Mouse (Mus musculus) R1 (cell line): Measurements from ENCODE around the gene Slc2a1.

ENCODE experiments used
- DNase-seq: peaks from one replicate; pipeline ENCODE4 v3.0.0-alpha.2; 2018; ENCODE audit warnings: low read depth, low spot score

The Slc2a1 gene

GRCm38 (mm10) chr4:119129096-119129495, 20.6 kb downstream of the Slc2a1 start:
- no peak for DNase-seq

- no peak for DNase-seq
Observed at GRCm38 (mm10) chr4:119131189-119131910, 22.8 kb downstream of the Slc2a1 start.

- no peak for DNase-seq
Observed at GRCm38 (mm10) chr4:119133306-119133705, 24.8 kb downstream of the Slc2a1 start.

DNA sequence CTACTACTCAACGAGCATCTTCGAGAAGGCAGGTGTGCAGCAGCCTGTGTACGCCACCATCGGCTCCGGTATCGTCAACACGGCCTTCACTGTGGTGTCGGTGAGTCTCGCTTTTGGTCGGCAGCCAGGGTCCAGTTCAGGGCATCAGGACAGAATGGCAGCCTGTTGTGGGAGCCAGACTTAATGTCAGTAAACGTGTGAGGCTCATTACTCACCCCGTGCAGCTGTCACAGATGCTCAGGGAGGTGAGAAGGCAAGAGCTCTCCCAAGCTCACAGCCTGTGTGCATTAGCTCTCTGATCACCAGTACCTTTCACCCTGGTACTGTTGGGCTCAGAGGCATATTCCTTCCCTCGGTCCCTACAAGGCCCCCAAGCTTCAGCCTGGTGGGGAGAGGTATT, 25.3 kb downstream of the Slc2a1 start:
- DNase-seq: no peak

GRCm38 (mm10) chr4:119137313-119137712, 28.8 kb downstream of the Slc2a1 start:
- no peak for DNase-seq

- peak; percentile 91 for DNase-seq
Observed at GRCm38 (mm10) chr4:119138171-119138570, 29.7 kb downstream of the Slc2a1 start.

GRCm38 (mm10) chr4:119138776-119139175, 30.3 kb downstream of the Slc2a1 start:
- DNase-seq: no peak

GRCm38 (mm10) chr4:119140126-119140525, 31.6 kb downstream of the Slc2a1 start:
- peak; percentile 88 for DNase-seq

- peak; percentile 77 for DNase-seq
Observed at GRCm38 (mm10) chr4:119141191-119141590, 32.7 kb downstream of the Slc2a1 start.

DNA sequence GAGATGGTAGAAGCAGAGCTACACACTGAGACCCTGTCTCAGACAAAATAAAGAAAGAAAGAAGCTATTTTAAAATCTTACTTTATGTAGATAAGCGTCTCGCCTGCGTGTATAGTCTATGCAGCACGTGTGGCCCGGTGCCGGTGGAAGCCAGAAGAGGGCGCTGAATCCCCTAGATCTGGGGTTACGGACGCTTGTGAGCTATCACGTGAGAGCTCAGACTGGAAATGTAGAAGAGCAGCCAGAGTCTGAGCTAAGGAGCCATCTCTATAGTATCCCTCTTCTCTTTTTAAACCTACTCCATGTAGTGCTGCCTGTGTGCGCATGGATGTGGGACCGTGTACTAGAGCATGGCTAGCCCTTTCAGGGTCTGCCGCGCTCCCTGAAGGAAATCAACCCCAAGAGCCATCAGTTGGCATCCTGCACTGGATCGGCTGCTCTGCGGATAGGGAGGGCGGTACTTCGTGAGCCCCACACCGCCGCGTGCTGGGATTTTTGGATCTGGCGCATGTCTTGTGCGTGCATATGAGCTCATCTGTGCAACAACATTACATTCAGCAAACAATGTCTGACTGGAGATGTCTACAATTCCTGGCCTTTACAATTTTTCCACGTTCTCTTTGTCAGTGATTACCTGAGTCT, 33.8 kb downstream of the Slc2a1 start:
- DNase-seq: peak; percentile 94

DNA sequence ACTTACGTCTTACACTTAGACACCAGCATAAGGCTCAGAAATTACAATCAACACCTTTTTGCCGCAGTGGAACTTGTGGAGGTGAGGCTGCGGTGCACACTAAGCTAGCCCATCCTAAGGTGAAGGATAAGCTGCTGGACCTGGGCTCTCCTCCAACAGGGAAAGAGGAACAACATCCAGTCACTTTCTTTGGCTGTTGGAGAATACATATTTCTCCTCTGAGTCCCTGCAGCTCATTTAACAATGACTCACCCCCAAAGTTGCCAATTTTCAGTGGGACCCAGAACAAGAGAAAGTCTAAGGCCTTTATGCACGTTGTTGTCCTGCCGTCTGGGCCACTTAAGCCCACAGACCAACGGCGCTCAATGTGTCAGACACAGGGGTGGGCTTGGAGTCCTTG, 38.3 kb downstream of the Slc2a1 start:
- DNase-seq: no peak

DNA sequence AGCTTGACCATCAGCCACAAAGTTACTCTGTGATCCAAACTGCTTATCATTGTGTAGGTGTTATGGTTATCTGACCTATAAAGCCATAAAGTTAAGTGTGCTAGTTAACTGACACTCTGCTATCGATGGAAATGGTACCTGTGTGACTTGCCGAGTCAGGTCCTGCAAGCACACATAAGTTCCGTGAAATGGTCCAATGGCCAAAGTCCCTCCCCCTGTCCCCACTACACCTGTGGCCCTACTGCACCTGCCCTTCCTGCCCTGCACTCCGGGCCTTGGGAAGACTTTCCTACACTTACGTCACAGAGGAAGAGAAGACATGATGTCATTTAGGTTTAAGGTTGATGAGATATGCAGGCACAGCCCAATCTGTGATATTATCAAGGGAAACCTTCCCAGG, 38.8 kb downstream of the Slc2a1 start:
- no peak for DNase-seq

- DNase-seq: no peak
Observed at GRCm38 (mm10) chr4:119148741-119149140, 40.2 kb downstream of the Slc2a1 start.

DNA sequence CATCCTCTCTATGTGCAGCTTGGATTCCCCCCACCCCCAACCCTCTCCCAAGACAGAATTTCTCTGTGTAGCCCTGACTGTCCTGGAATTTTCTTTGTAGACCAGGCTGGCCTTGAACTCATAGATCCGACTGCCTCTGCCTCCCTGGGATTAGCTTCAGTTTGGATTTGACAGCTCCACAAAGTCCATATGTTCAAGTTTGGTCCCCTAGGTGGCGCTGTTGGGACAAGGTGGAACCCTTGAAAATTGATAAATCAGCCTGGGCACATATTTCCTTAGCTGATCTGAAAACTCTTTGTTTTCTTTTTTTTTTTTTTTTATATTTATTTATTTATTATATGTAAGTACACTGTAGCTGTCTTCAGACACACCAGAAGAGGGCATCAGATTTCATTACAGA, 48.7 kb downstream of the Slc2a1 start:
- peak; percentile 82 for DNase-seq

GRCm38 (mm10) chr4:119157891-119158290, 49.4 kb downstream of the Slc2a1 start:
- no peak for DNase-seq

- no peak for DNase-seq
Observed at GRCm38 (mm10) chr4:119161358-119161757, 52.8 kb downstream of the Slc2a1 start.

DNA sequence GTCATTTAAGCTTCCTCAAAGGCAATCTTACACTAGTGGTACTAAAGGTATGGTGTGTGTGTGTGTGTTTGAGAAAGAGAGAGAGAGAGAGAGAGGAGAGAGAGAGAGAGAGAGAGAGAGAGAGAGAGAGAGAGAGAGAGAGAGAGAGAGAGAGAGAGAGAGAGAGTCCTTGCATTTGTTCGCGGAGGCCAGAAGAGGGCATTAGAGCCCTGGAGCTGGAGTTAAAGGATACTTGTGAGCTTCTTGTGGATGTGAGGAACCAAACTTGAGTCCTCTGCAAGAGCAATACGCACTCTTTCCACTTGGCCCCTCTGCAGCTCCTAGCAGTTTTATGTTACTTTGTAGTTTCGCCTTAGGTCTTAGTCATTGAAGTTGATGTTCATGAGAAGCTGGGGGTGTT, 54.5 kb downstream of the Slc2a1 start:
- DNase-seq: peak; percentile 36

DNA sequence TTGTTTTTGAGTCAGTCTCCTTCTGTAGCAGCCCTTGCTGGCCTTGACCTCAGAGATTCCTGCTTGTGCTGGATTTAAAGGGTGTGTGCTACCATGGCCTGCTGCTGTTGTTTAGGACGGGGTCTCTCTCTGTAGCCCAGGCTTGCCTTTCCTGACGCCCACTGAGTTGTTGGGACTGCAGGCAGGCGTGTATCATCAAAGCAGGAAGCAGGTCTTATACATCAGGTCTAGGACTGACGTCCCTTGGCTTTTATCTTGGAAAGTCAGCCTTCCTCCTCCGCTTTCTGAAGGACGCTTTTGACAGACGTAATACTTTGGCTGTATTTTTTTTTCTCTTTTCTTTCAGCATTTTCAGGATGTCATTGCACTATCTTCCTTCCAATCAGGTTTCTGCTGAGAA, 57.4 kb downstream of the Slc2a1 start:
- DNase-seq: peak; percentile 56

DNA sequence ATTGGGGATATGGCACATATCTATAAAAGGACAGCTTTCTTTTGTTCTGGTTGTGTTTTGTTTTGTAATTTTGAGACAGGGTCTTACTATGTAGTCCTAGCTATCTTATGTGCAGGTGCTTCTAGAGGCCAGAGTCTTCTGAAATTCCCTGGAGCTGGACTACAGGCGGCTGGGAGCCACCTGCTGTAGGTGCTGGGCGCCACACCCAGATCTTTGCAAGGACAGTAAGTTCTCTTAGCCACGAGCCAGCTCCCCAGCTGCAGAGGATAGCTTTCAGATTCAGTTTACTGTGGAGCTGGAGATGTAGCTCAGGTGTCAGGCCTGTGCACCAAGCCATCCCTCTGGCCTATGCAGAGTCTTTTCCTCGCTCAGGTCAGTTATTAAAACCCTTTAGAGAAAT, 58.6 kb downstream of the Slc2a1 start:
- peak; percentile 34 for DNase-seq

- peak; percentile 89 for DNase-seq
Observed at GRCm38 (mm10) chr4:119167663-119168062, 59.2 kb downstream of the Slc2a1 start.

GRCm38 (mm10) chr4:119172919-119173650, 64.6 kb downstream of the Slc2a1 start:
- no peak for DNase-seq

DNA sequence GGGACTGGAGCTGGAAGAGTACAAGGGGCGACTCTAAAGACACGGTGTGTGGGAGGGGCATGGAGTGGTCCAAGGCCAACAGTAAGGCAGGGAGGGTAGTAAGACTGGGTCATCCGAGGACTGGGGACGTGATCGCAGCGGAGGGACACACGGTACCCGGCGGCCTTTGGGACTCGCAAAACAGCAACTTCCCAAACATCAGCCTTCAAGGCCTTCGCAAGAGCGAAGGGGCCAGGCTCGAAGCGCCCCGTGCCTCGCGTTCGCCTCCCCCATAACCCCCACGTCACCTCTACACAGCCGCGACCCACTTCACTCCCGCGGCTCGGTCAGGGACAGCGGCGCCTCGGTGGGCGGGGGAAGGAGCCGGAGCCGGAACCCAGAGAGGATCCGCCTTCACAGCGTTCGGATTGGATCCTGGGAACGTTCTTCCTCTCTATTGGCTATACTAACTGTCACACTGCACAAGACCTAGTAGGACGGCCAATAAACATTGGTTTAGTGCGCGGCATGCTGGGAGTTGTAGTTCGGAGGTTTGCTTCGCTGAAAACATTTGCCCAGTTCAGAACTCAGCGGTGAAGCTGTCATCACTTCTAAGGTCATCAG, 65.4 kb downstream of the Slc2a1 start, which contains the start of gene Zfp691:
Zfp691 (minus strand) TSS at position 345 of the 603 bp plus-strand sequence.
- peak; percentile 99 for DNase-seq
